Mouse (Mus musculus): ENCODE measurements around the gene Olfr1046. TPM values are rescaled to one million over a fixed set of nuclear protein-coding genes. Genes with fewer than 3 reads are reported as not detected.
"Not testable (repeated sequence)": the region's sequence is repeated elsewhere in the genome, so short reads cannot be mapped to it uniquely, and the experiment has no call there.

The Olfr1046 gene
- not detected in 2 replicates for total RNA-seq (2017)

DNA sequence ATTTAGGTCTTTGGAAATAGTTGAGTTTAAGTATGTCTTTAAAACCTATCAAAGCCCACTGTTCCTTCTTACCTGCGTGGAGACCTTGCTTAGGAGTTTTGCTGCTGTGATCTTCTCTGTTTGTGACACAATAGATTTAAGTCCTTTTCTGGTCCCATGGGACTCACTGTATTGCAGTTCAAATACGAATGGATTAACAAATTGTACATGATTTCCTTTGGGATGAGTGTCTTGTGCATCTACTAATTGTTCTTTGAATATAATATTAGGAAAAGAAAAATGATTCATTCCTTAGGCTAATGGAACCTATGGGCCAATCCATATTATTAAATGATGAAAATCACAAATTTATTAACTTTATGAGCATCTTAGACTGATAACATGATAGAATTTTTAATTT is at the start of gene Olfr1046:
Gene Olfr1046 (minus strand): TSS at position 101 of the 400 bp plus-strand sequence.
- no peak for ATAC-seq (replicated peaks; ENCODE audit: low read depth, poor library complexity, severe bottlenecking)

DNA sequence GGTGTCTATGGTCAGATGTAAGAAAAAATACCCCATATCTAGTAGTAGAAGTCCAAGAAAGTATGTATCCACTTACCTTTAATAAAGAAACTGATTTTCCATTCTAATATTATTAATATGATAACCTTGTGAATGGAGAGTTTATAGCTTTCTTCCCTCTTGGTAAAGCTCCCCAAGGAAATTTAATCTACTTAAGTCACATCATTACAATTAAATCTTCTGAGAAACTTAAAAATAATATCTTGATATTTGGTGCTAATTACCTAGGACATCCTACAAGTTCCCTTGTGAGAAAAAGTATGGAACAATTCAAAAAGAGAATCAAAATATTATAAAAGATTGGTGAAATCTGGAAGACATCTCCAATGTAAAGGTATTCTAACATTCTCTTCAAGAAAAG is 39.1 kb upstream of the Olfr1046 start, which contains the start of gene Olfr1049:
Gene Olfr1049 (minus strand): TSS at position 101 of the 400 bp plus-strand sequence.
- not testable (repeated sequence) for ATAC-seq (replicated peaks; ENCODE audit: low read depth, poor library complexity, severe bottlenecking)

DNA sequence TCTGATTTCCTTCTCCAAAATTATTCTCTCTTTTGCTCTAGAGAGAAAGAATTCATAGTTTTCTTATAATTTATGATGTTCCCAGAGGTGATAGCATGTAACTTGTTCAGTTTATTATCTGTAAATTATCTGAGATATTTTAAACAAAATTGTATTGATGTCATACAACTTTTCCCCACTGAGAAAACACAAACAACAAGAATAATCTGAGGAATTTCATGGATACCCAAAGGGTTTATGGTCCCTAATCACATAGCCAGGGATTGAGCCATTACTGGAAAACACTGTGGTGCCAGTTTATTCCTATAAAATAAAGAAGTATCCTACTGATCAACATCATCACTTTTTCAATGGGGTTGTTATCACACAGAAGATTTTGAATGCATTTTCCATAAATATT is 21.1 kb upstream of the Olfr1046 start, which contains the start of gene Olfr1048:
Gene Olfr1048 (minus strand): TSS at position 101 of the 400 bp plus-strand sequence.
- ATAC-seq (replicated peaks; ENCODE audit: low read depth, poor library complexity, severe bottlenecking), result no peak

DNA sequence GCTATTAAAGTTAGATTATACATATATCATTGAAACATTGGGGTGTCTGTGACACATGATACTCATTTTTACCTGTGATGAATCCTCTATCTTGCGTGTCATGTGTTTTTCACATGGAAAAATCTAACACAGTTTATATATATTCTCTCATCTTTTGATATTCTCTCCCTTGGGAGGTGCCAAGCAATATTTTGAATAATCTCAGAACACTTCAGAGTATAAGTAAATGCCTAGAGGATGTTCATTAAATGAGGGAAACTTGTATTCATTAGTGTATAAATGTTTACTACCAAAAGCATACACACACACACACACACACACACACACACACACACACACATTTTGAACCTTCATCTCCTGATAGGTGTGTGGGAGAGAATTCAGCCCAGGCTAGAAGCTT is 12.2 kb upstream of the Olfr1046 start, which contains the start of gene Olfr1047:
Gene Olfr1047 (minus strand): TSS at position 101 of the 400 bp plus-strand sequence.
- ATAC-seq (replicated peaks; ENCODE audit: low read depth, poor library complexity, severe bottlenecking), result no peak

GRCm38 (mm10) chr2:86202909-86203308 is 16.2 kb downstream of the Olfr1046 start, which contains the start of gene Olfr1045:
Olfr1045 (minus strand) TSS chr2:86203009.
- no peak for ATAC-seq (replicated peaks; ENCODE audit: low read depth, poor library complexity, severe bottlenecking)

- ATAC-seq (replicated peaks; ENCODE audit: low read depth, poor library complexity, severe bottlenecking), result no peak
Observed at GRCm38 (mm10) chr2:86195863-86196262, 23.3 kb downstream of the Olfr1046 start.

DNA sequence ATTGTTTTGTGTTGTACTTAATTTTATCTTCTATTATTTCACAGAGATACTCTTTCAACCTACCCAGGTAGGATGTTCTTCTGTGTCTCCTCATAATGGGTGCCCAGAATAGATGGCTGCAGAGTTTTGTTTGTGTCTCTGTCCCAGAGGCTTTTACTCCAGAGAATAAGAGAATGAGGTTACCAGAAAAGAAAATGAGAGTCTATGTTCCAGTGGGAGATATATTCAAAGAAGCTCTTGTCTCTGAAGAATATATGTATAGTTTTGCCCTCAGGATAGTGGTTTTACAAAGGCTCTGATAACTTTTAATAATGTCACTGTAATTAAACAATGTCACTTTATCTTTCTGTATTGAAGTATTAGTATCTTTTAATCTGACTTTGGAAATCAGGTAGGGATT is 33.5 kb downstream of the Olfr1046 start, which contains the start of gene Olfr52:
Gene Olfr52 (minus strand): TSS at position 101 of the 400 bp plus-strand sequence.
- ATAC-seq (replicated peaks; ENCODE audit: low read depth, poor library complexity, severe bottlenecking), result no peak

DNA sequence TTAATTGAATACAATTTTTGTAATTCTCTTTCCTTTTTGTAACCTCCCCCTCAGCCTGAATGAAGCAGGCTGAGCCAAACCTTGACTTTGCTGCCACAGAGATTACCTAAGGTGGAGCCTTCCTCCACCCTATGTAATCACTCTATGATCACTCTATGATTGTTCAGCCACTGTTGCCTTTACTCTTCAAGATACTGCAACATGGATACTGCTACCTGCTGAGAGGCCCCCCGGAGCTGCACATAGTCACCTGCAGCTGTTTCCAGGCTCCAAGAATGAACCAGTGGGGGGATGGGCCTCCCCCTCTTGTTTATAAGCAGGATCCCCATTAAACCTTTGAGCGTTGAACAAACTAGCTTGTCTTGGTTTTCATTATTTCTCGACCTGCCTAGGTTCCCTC is 39.2 kb downstream of the Olfr1046 start:
- no peak for ATAC-seq (replicated peaks; ENCODE audit: low read depth, poor library complexity, severe bottlenecking)

- ATAC-seq (replicated peaks; ENCODE audit: low read depth, poor library complexity, severe bottlenecking), result no peak
Observed at GRCm38 (mm10) chr2:86177720-86178119, 41.4 kb downstream of the Olfr1046 start, which contains the start of gene Olfr1044. Olfr1044 (minus strand) TSS chr2:86177820.

DNA sequence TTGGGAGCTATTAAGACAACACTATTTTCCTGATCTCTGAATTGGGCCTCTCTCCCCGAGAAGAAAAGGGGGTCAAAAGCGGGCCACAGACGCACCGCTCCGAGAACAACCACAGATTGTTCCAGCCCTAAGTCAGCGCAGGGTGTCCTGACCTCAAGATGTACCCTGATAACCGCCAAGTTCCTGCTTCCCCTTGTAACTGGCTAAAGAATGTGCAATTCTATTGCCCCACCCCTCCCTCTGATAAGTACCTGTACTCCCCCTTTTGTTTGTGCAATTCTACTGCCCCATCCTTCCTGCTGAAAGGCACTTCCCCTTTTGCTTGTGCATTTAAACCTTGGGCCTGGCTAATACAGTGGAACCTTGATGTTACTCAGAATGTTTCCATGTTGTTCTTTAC is 43.7 kb downstream of the Olfr1046 start:
- peak; percentile 88 for ATAC-seq (replicated peaks; ENCODE audit: low read depth, poor library complexity, severe bottlenecking)

DNA sequence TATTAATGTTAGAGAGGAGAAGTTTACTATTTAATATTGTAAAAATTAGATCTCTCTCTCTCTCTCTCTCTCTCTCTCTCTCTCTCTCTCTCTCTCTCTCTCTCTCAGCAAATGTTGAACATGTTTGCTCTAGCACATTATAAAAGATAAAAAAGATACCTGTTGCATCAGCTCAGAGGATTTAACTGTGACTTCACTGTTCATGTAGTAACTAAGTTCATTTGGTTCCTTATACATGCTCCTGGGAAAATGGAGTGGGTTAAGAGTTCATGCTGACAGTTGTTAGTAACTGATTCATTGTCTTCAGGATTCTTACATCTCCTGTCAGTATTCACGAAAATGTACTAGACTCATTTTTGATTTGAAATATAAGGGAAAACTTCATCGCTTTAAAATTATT is 51.7 kb downstream of the Olfr1046 start, which contains the start of gene Olfr1043:
Gene Olfr1043 (minus strand): TSS at position 101 of the 400 bp plus-strand sequence.
- no peak for ATAC-seq (replicated peaks; ENCODE audit: low read depth, poor library complexity, severe bottlenecking)

Other genes starting within 250 kb of the Olfr1046 start
- not detected in 2 replicates for gene Olfr1029, start 245.4 kb downstream of the Olfr1046 start, total RNA-seq (2017)
- not detected in 2 replicates for gene Olfr1030, start 240.0 kb downstream of the Olfr1046 start, total RNA-seq (2017)
- gene Olfr1031, start 229.0 kb downstream of the Olfr1046 start, total RNA-seq (2017), result not detected in 2 replicates
- not detected in 2 replicates for gene Olfr1032, start 213.8 kb downstream of the Olfr1046 start, total RNA-seq (2017)
- gene Olfr1033, start 198.7 kb downstream of the Olfr1046 start, total RNA-seq (2017), result 0.18 TPM in 1 of 2 replicates, not detected in the other
- not detected in 2 replicates for gene Olfr1034, start 173.5 kb downstream of the Olfr1046 start, total RNA-seq (2017)
- gene Olfr1036, start 145.3 kb downstream of the Olfr1046 start, total RNA-seq (2017), result not detected in 2 replicates
- gene Olfr1037, start 131.9 kb downstream of the Olfr1046 start, total RNA-seq (2017), result not detected in 2 replicates
- gene Olfr1039, start 83.4 kb downstream of the Olfr1046 start, total RNA-seq (2017), result not detected in 2 replicates
- gene Olfr1040, start 72.6 kb downstream of the Olfr1046 start, total RNA-seq (2017), result not detected in 2 replicates
- not detected in 2 replicates for gene Olfr1042, start 57.5 kb downstream of the Olfr1046 start, total RNA-seq (2017)
- gene Olfr1043, start 51.8 kb downstream of the Olfr1046 start, total RNA-seq (2017), result not detected in 2 replicates
- not detected in 2 replicates for gene Olfr1044, start 41.5 kb downstream of the Olfr1046 start, total RNA-seq (2017)
- gene Olfr52, start 33.6 kb downstream of the Olfr1046 start, total RNA-seq (2017), result not detected in 2 replicates
- gene Olfr1045, start 16.3 kb downstream of the Olfr1046 start, total RNA-seq (2017), result not detected in 2 replicates
- gene Olfr1047, start 12.1 kb upstream of the Olfr1046 start, total RNA-seq (2017), result not detected in 2 replicates
- not detected in 2 replicates for gene Olfr1048, start 21.0 kb upstream of the Olfr1046 start, total RNA-seq (2017)
- gene Olfr1049, start 39.0 kb upstream of the Olfr1046 start, total RNA-seq (2017), result not detected in 2 replicates
- not detected in 2 replicates for gene Olfr1051, start 59.8 kb upstream of the Olfr1046 start, total RNA-seq (2017)
- not detected in 2 replicates for gene Olfr1052, start 73.1 kb upstream of the Olfr1046 start, total RNA-seq (2017)
- not detected in 2 replicates for gene Olfr1053, start 96.0 kb upstream of the Olfr1046 start, total RNA-seq (2017)
- gene Olfr1054, start 116.1 kb upstream of the Olfr1046 start, total RNA-seq (2017), result not detected in 2 replicates
- not detected in 2 replicates for gene Olfr1055, start 131.0 kb upstream of the Olfr1046 start, total RNA-seq (2017)
- not detected in 2 replicates for gene Olfr1056, start 143.2 kb upstream of the Olfr1046 start, total RNA-seq (2017)
- not detected in 2 replicates for gene Olfr1057, start 159.1 kb upstream of the Olfr1046 start, total RNA-seq (2017)
- not detected in 2 replicates for gene Olfr1058, start 169.2 kb upstream of the Olfr1046 start, total RNA-seq (2017)
- not detected in 2 replicates for gene Olfr1061, start 194.7 kb upstream of the Olfr1046 start, total RNA-seq (2017)
- not detected in 2 replicates for gene Olfr1062, start 207.4 kb upstream of the Olfr1046 start, total RNA-seq (2017)
- gene Olfr1065, start 231.3 kb upstream of the Olfr1046 start, total RNA-seq (2017), result not detected in 2 replicates
- not detected in 2 replicates for gene Olfr1066, start 237.0 kb upstream of the Olfr1046 start, total RNA-seq (2017)

Measured in common myeloid progenitor, adult 5-6 weeks (primary cell).